Mouse (Mus musculus) bone marrow macrophage, adult 2 months (primary cell): ENCODE measurements at regions not wholly inside any gene's neighbourhood (a gene's known extent, or its start where the extent isn't known, plus 50 kb on each side); places are given as distances from the start of the nearest gene placed in this dataset.

Source experiments
- CTCF ChIP-seq: IDR thresholded peaks from 2 replicates; pipeline ENCODE4 v1.5.1; 2012; ENCODE audit warnings: low read depth, mild to moderate bottlenecking, low read length, moderate library complexity
- POLR2A ChIP-seq: IDR thresholded peaks from 2 replicates; pipeline ENCODE4 v1.6.1; 2012; ENCODE audit warnings: mild to moderate bottlenecking, low read depth, low read length, borderline replicate concordance

DNA sequence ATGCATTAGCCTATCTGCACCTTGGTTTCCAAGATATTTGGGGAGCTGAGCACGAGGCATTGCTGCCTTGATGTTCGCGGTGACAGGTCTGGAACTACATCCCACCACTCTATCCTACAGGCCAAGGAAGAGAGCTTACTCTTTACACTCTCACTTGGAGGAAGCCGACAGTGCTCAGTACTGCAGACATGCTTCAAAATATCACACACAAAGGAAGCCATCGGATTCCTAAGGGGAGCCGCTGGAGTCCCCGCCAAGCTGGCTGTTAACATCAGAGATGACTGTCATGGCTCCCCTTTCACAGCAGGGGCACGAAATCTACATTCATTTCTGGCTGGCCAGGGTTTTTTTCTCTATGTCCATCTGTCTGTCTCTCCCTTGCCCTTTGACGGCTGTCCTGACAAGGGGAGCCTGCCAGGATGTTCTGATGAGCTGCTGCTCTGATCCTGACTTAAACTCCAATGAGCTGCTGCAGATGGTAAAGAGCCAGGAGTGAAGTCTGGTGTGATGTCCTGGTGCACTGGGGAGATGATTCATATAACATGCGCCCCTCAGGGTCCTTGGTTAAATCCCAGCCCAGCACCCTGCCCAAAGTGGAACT lies 425.6 kb downstream of the Ccdc171 start:
- TF ChIP-seq CTCF = no peak
- no peak for TF ChIP-seq POLR2A
